Mouse (Mus musculus): ENCODE data around the gene Dgkb. TPM values are rescaled to one million over a fixed set of nuclear protein-coding genes. Genes with fewer than 3 reads are reported as not detected.

The Dgkb gene
- polyA plus RNA-seq, 2 experiments: 0.03 TPM; not detected in 1

DNA sequence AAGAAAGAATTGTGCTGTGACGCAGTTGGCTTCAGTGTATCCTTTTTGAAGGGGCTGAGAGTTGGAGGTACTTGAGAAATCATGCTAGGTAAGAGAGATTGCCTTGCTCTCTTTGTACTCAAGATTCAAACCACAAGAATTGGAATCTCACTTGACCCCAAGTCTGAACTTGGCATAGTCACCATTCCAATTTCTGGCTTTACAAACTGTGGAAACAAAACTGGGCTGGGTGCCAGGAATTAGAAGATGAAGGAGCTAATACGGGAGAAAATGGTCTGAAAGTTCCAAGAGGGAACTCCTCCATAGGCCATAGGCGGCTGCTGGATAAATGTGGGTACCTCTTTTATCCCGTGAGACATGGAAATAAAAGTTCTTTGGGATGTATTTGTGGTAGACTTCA lies 66.3 kb downstream of the Dgkb start:
- H3K4me3 ChIP-seq (ENCODE audit: insufficient read depth in 1 of 2, low read depth in 2 of 2, low read length in 2 of 2): no peak overlapping the region
- peaks cover 3% of the 10 kb centered on the region; the same call in 1 of the 2 replicates for H3K27me3 ChIP-seq (ENCODE audit: control insufficient read depth, insufficient read depth, low read length)
- no peak overlapping the region for H3K4me2 ChIP-seq (ENCODE audit: low read depth)
- ATAC-seq (ENCODE audit: insufficient read depth): no peak
- H3K4me1 ChIP-seq (replicated peaks; ENCODE audit: control insufficient read depth in 2 of 2, insufficient read depth in 2 of 2, low read length in 1 of 2): no peaks in the 10 kb centered on the region
- H3K9me3 ChIP-seq (ENCODE audit: control insufficient read depth, low read length): no peaks in the 10 kb centered on the region
- WGBS (ENCODE audit: insufficient replicate concordance): 59% methylated on average over 4 of the region's 4 CpGs
- TF ChIP-seq EP300 (IDR thresholded peaks at IDR 0.05; ENCODE audit: low read depth): no peak
- no peak for TF ChIP-seq CTCF (IDR thresholded peaks at IDR 0.05; ENCODE audit: low read depth)
- no peak for DNase-seq (ENCODE audit: low read depth in 3 of 3, low spot score in 3 of 3)
- no peaks in the 10 kb centered on the region for H3K36me3 ChIP-seq (replicated peaks; ENCODE audit: control insufficient read depth, insufficient read depth, low read depth)
- no peak overlapping the region for H3K27ac ChIP-seq
- H3K9ac ChIP-seq (replicated peaks): no peak overlapping the region

DNA sequence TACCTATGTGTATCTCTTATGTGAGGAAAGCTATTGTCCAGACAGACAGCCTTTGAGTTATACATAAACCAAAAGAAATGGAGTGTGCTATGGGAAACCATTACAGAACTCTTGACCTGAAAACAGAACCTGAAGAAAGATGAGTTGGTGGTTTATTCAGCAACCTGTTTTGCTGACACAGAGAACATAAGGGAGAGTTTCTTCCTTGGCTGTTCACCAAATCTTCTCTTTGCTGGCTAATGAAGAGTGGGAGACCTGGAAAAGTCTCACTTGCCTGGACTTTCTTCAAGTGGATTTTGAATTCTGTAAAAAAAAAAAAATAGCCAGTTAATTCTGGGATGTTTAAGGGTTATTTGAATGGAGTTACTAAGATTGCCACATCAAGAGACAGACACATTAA lies 71.1 kb downstream of the Dgkb start:
- TF ChIP-seq EP300 (IDR thresholded peaks at IDR 0.05; ENCODE audit: low read depth) (no peak), CTCF (IDR thresholded peaks at IDR 0.05; ENCODE audit: low read depth) (no peak)
- no peak for ATAC-seq (ENCODE audit: insufficient read depth)

DNA sequence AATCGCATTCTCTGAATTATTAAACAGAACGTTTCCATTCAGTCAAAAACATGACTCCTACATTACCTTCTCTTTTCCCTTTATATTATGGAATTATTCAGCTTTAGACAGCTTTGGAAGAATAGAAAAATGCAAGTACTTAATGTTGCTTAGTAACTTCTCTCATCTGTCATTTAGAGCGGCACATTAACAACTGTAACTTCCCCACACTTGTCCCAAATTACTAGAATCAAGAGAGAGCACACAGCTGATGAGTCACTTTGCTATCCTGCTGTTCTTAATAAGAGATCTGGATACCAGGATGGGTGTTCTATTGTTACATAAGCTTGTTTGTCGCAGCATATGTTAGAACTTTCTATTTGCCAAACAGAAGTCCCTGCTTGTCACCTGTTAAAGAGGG lies 71.9 kb downstream of the Dgkb start:
- H3K4me1 ChIP-seq (replicated peaks; ENCODE audit: control insufficient read depth in 2 of 2, insufficient read depth in 2 of 2, low read length in 1 of 2): no peaks in the 10 kb centered on the region
- WGBS (ENCODE audit: insufficient replicate concordance): 60% methylated on average over 4 of the region's 4 CpGs
- H3K36me3 ChIP-seq (replicated peaks; ENCODE audit: control insufficient read depth, insufficient read depth, low read depth): no peaks in the 10 kb centered on the region
- no peaks in the 10 kb centered on the region for H3K27me3 ChIP-seq (ENCODE audit: control insufficient read depth, insufficient read depth, low read length)
- H3K9ac ChIP-seq (replicated peaks): no peak overlapping the region
- no peak overlapping the region for H3K4me3 ChIP-seq (ENCODE audit: insufficient read depth in 1 of 2, low read depth in 2 of 2, low read length in 2 of 2)
- H3K9me3 ChIP-seq (ENCODE audit: control insufficient read depth, low read length): no peaks in the 10 kb centered on the region
- no peak overlapping the region for H3K27ac ChIP-seq
- ATAC-seq (ENCODE audit: insufficient read depth) (no peak), DNase-seq (ENCODE audit: low read depth in 3 of 3, low spot score in 3 of 3) (no peak)
- TF ChIP-seq CTCF (IDR thresholded peaks at IDR 0.05; ENCODE audit: low read depth) (no peak), EP300 (IDR thresholded peaks at IDR 0.05; ENCODE audit: low read depth) (no peak)
- H3K4me2 ChIP-seq (ENCODE audit: low read depth): no peak overlapping the region

More for the DNA sequence above, 71.1 kb downstream of the Dgkb start:
- no peak overlapping the region for H3K9ac ChIP-seq (replicated peaks)
- no peaks in the 10 kb centered on the region for H3K4me1 ChIP-seq (replicated peaks; ENCODE audit: control insufficient read depth in 2 of 2, insufficient read depth in 2 of 2, low read length in 1 of 2)
- H3K36me3 ChIP-seq (replicated peaks; ENCODE audit: control insufficient read depth, insufficient read depth, low read depth): no peaks in the 10 kb centered on the region
- no peak for DNase-seq (ENCODE audit: low read depth in 3 of 3, low spot score in 3 of 3)
- H3K4me3 ChIP-seq (ENCODE audit: insufficient read depth in 1 of 2, low read depth in 2 of 2, low read length in 2 of 2): no peak overlapping the region
- no peaks in the 10 kb centered on the region for H3K27me3 ChIP-seq (ENCODE audit: control insufficient read depth, insufficient read depth, low read length)
- H3K9me3 ChIP-seq (ENCODE audit: control insufficient read depth, low read length): no peaks in the 10 kb centered on the region
- no peak overlapping the region for H3K4me2 ChIP-seq (ENCODE audit: low read depth)
- H3K27ac ChIP-seq: no peak overlapping the region

DNA sequence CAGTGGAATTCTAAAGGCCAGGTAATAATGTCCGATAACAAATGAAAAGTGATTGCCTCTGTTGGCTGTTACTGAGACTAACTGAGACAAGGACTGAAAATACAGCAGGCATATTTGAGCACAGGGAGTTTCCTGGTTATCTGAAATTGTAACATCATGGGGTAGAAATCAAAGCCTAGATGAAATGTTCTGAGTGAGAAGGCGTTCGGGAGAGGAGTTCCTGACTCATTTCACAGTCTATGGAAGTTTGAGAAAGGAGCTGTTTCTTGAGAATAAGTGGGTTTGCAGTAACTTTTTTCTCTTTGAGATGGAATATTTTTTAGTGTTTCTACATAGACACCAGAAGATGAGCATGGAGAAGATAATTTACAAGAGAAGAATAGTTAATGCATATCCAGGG lies 73.8 kb downstream of the Dgkb start:
- no peak for DNase-seq (ENCODE audit: low read depth in 3 of 3, low spot score in 3 of 3)
- no peak overlapping the region for H3K9ac ChIP-seq (replicated peaks)
- no peaks in the 10 kb centered on the region for H3K9me3 ChIP-seq (ENCODE audit: control insufficient read depth, low read length)
- 53% methylated on average over 3 of the region's 3 CpGs for WGBS (ENCODE audit: insufficient replicate concordance)
- H3K27ac ChIP-seq: no peak overlapping the region
- H3K4me3 ChIP-seq (ENCODE audit: insufficient read depth in 1 of 2, low read depth in 2 of 2, low read length in 2 of 2): no peak overlapping the region
- no peak overlapping the region for H3K4me2 ChIP-seq (ENCODE audit: low read depth)
- no peaks in the 10 kb centered on the region for H3K4me1 ChIP-seq (replicated peaks; ENCODE audit: control insufficient read depth in 2 of 2, insufficient read depth in 2 of 2, low read length in 1 of 2)
- H3K36me3 ChIP-seq (replicated peaks; ENCODE audit: control insufficient read depth, insufficient read depth, low read depth): no peaks in the 10 kb centered on the region
- no peak for ATAC-seq (ENCODE audit: insufficient read depth)
- TF ChIP-seq CTCF (IDR thresholded peaks at IDR 0.05; ENCODE audit: low read depth) (no peak), EP300 (IDR thresholded peaks at IDR 0.05; ENCODE audit: low read depth) (no peak)
- no peaks in the 10 kb centered on the region for H3K27me3 ChIP-seq (ENCODE audit: control insufficient read depth, insufficient read depth, low read length)

DNA sequence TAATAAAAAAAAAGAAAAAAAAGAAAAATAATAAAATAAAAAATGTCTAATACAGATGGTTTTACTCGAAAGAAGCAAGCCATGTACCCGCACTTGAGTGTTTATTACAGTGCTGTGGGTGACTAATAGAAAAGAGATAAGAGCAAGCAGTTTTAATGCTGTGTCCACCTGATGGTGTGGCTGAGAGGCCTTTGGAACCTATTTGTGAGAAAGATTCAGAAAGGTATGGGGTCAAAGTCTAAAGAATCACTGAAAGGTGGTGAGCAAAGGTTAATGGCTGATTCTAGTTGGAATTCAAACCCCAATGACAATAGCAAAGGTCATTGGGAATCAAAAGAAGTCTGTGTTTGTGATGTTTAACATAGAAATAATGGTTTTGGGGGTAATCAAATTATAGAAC lies 124.6 kb downstream of the Dgkb start:
- ATAC-seq (ENCODE audit: insufficient read depth) (no peak), DNase-seq (ENCODE audit: low read depth in 3 of 3, low spot score in 3 of 3) (no peak)
- H3K4me3 ChIP-seq (ENCODE audit: insufficient read depth in 1 of 2, low read depth in 2 of 2, low read length in 2 of 2): no peak overlapping the region
- no peak for TF ChIP-seq EP300 (IDR thresholded peaks at IDR 0.05; ENCODE audit: low read depth)
- no peak overlapping the region for H3K27ac ChIP-seq
- H3K9ac ChIP-seq (replicated peaks): no peak overlapping the region
- no peaks in the 10 kb centered on the region for H3K9me3 ChIP-seq (ENCODE audit: control insufficient read depth, low read length)
- 74% methylated on average over 2 of the region's 2 CpGs for WGBS (ENCODE audit: insufficient replicate concordance)
- H3K4me2 ChIP-seq (ENCODE audit: low read depth): no peak overlapping the region
- H3K36me3 ChIP-seq (replicated peaks; ENCODE audit: control insufficient read depth, insufficient read depth, low read depth): no peaks in the 10 kb centered on the region
- no peaks in the 10 kb centered on the region for H3K27me3 ChIP-seq (ENCODE audit: control insufficient read depth, insufficient read depth, low read length)
- no peaks in the 10 kb centered on the region for H3K4me1 ChIP-seq (replicated peaks; ENCODE audit: control insufficient read depth in 2 of 2, insufficient read depth in 2 of 2, low read length in 1 of 2)

DNA sequence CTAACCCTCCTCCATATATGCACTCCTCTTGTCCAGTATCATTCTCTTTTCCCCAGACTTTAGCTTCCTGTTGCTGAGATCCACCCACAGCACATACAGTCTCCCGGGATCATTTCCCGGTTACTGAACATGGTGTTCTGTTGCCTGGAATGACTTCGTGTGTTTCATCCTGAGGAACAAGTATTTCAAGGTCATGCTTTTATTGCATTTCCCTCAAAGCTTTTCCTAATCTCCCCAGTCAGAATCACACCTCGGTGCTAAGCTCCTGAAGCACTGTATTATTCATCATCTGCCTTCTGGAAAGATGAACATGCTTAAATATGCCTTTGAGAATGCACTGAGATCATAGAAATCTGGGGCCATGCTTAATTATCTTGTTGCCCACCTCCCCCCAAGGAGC lies 138.7 kb downstream of the Dgkb start:
- no peak overlapping the region for H3K27ac ChIP-seq
- no peaks in the 10 kb centered on the region for H3K27me3 ChIP-seq (ENCODE audit: control insufficient read depth, insufficient read depth, low read length)
- TF ChIP-seq CTCF (IDR thresholded peaks at IDR 0.05; ENCODE audit: low read depth) (no peak), EP300 (IDR thresholded peaks at IDR 0.05; ENCODE audit: low read depth) (no peak)
- WGBS (ENCODE audit: insufficient replicate concordance): 65% methylated on average over 4 of the region's 4 CpGs
- no peak overlapping the region for H3K4me3 ChIP-seq (ENCODE audit: insufficient read depth in 1 of 2, low read depth in 2 of 2, low read length in 2 of 2)
- no peaks in the 10 kb centered on the region for H3K9me3 ChIP-seq (ENCODE audit: control insufficient read depth, low read length)
- DNase-seq (ENCODE audit: low read depth in 3 of 3, low spot score in 3 of 3) (no peak), ATAC-seq (ENCODE audit: insufficient read depth) (no peak)
- no peaks in the 10 kb centered on the region for H3K4me1 ChIP-seq (replicated peaks; ENCODE audit: control insufficient read depth in 2 of 2, insufficient read depth in 2 of 2, low read length in 1 of 2)
- no peak overlapping the region for H3K9ac ChIP-seq (replicated peaks)
- H3K4me2 ChIP-seq (ENCODE audit: low read depth): no peak overlapping the region
- no peaks in the 10 kb centered on the region for H3K36me3 ChIP-seq (replicated peaks; ENCODE audit: control insufficient read depth, insufficient read depth, low read depth)

Data from liver, embryonic 14.5 days (tissue).